Mouse (Mus musculus): Measurements from ENCODE around the gene Hoxd4. TPM values are rescaled to one million over a fixed set of nuclear protein-coding genes. Genes with fewer than 3 reads are reported as not detected.
A peak's percentile ranks its signal among the peaks of the same experiment; 100 is the strongest.

Gene Hoxd4
- polyA plus RNA-seq, 1 experiment from 2014 or later, result 4.3 TPM

MicroRNAs encoded within 50 kb of the gene (microRNA counts, 519-probe panel; counts per million panel counts)
- microRNA mmu-miR-10b, result 6,384 counts per million, percentile 86 among the panel's probes with 10 or more counts

Small RNAs within 50 kb of the gene (microRNA-seq; reads per million reads assigned to microRNA genes)
- gene Gm44463, result not detected
- gene Mir10b, result 60,088 reads per million, percentile 100 among the genes with 10 or more reads in this experiment

Other genes starting within 250 kb of the Hoxd4 start
- 50.6 and 51.7 TPM in 2 replicates for gene Lnpk, start 132.5 kb upstream of the Hoxd4 start, polyA plus RNA-seq (2014; fragmentation: Nextera tagmentation; extraction: Ambion mirVana)
- gene Evx2, start 52.4 kb upstream of the Hoxd4 start, polyA plus RNA-seq (2014; fragmentation: Nextera tagmentation; extraction: Ambion mirVana), result 1.3 and 1.4 TPM in 2 replicates
- gene Hoxd13, start 43.6 kb upstream of the Hoxd4 start, polyA plus RNA-seq (2014; fragmentation: Nextera tagmentation; extraction: Ambion mirVana), result 0.08 TPM in 1 of 2 replicates, not detected in the other
- not detected in 2 replicates for gene Hoxd12, start 36.9 kb upstream of the Hoxd4 start, polyA plus RNA-seq (2014; fragmentation: Nextera tagmentation; extraction: Ambion mirVana)
- gene Hoxd11, start 32.4 kb upstream of the Hoxd4 start, polyA plus RNA-seq (2014; fragmentation: Nextera tagmentation; extraction: Ambion mirVana), result not detected in 2 replicates
- gene Hoxd10, start 20.0 kb upstream of the Hoxd4 start, polyA plus RNA-seq (2014; fragmentation: Nextera tagmentation; extraction: Ambion mirVana), result not detected in 2 replicates
- gene Hoxd9, start 14.2 kb upstream of the Hoxd4 start, polyA plus RNA-seq (2014; fragmentation: Nextera tagmentation; extraction: Ambion mirVana), result 0.09 TPM in 1 of 2 replicates, not detected in the other
- 2.1 and 3.3 TPM in 2 replicates for gene Hoxd8, start 7.3 kb upstream of the Hoxd4 start, polyA plus RNA-seq (2014; fragmentation: Nextera tagmentation; extraction: Ambion mirVana)
- 44.9 and 55.1 TPM in 2 replicates for gene Hoxd3, start within 50 bp of the Hoxd4 start, polyA plus RNA-seq (2014; fragmentation: Nextera tagmentation; extraction: Ambion mirVana)
- gene Gm28230, start 14.8 kb downstream of the Hoxd4 start, polyA plus RNA-seq (2014; fragmentation: Nextera tagmentation; extraction: Ambion mirVana), result 0.82 and 1.3 TPM in 2 replicates
- 0.64 and 0.76 TPM in 2 replicates for gene Hoxd1, start 51.1 kb downstream of the Hoxd4 start, polyA plus RNA-seq (2014; fragmentation: Nextera tagmentation; extraction: Ambion mirVana)
- gene Mtx2, start 113.9 kb downstream of the Hoxd4 start, polyA plus RNA-seq (2014; fragmentation: Nextera tagmentation; extraction: Ambion mirVana), result 181 and 188 TPM in 2 replicates